Mouse (Mus musculus): ENCODE data around the gene Jph3.

DNA sequence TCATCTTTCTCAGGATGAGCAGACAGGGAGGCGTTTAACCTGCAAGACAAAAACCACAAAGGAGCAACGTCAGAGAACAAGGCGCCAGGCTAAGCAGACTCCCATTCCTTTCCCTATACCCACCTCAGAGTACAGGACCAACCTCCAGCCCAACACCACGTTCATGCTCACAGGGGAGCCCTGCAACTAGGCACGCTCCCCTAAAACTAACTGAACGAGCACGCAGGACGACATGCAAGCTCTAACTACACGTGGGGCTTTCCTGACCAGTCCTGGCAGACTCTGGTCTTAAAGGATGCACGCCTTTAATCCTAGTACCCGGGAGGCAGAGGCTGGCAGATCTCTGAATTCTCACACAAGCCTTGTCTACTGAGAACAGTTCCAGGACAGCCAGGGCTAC, 91.9 kb downstream of the Jph3 start:
- no peak for TF ChIP-seq CTCF (IDR thresholded peaks at IDR 0.05; ENCODE audit: extremely low read depth, insufficient read depth, low read length)
- no peak for TF ChIP-seq POLR2A (IDR thresholded peaks at IDR 0.05; ENCODE audit: extremely low read depth, insufficient read depth, low read length)

Data from cortical plate, adult 2 months (tissue).